Mouse (Mus musculus): Measurements from ENCODE around the gene Grin2b.

DNA sequence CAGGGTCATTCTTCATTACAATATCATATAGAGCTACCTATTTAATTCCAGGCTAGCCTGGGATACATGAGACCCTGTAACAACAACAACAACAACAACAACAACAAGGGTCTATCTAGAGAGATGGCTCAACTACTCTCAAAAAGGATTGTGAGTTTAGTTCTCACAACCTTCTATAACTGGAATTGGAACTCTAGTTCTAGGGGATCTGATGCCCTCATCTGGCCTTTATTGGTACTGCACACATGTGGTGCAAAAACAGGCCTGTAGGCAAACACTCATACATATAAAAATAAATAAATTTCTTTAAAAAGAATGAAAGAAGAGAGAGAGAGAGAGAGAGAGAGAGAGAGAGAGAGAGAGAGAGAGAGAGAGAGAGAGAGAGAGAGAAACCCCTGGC lies 298.7 kb downstream of the Grin2b start:
- TF ChIP-seq CTCF (IDR thresholded peaks at IDR 0.05; ENCODE audit: borderline replicate concordance, insufficient read depth, low read length) (no peak), POLR2A (IDR thresholded peaks at IDR 0.05; ENCODE audit: low read depth, low read length) (no peak)
